8 mouse cellular contexts compared by ENCODE assay signal in the genomic region with DNA sequence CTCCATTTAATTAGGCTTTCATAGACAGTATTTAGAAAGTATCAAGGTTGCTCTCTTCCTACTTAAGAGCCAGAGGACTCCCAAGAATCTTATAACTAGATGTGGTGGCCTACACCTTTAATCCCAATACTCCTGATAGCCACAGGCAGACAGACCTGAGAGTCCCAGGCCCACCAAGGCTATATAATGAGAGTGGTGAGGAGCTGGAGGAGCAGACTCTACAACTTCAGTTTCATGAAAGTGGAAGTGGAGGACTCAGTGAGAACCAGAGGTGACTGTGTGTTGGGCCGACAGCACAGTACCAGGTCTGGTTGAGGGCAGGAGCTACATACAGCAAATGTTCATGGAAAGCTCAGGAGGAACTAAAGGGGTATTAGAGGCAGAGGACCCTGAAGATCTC. TPM values are rescaled to one million over a fixed set of nuclear protein-coding genes. Genes with fewer than 3 reads are reported as not detected.
DNase-seq lines count a peak whose midpoint lies in the region; ATAC-seq lines count a peak whose summit lies in the region.

No protein-coding gene starts in this region.

- ATAC-seq in embryonic facial prominence, embryonic 11.5 days (replicated peaks; ENCODE audit: insufficient number of reproducible peaks, low FRiP score, low TSS enrichment, low read depth), result peak; percentile 11; the same call in 1 of the 2 replicates
- ATAC-seq in hindbrain, embryonic 14.5 days (ENCODE audit: low FRiP score), result 0 out of 2 replicates have a peak, but pooled peaks have one; percentile 2
- peak; percentile 46 for ATAC-seq in midbrain, embryonic 15.5 days (replicated peaks)
- no peak for ATAC-seq in megakaryocyte progenitor cell, adult 5-6 weeks (replicated peaks; ENCODE audit: poor library complexity)

- H3K9me3 ChIP-seq in embryonic facial prominence, embryonic 11.5 days (replicated peaks; ENCODE audit: control insufficient read depth, low read length), result no peaks in the 10 kb centered on the region
- H3K9me3 ChIP-seq in hindbrain, embryonic 14.5 days (ENCODE audit: control insufficient read depth, low read length), result no peaks in the 10 kb centered on the region
- H3K9me3 ChIP-seq in midbrain, embryonic 15.5 days, result no peaks in the 10 kb centered on the region

- H3K27me3 ChIP-seq in embryonic facial prominence, embryonic 11.5 days (ENCODE audit: control insufficient read depth, insufficient read depth, low read length), result no peaks in the 10 kb centered on the region
- H3K27me3 ChIP-seq in hindbrain, embryonic 14.5 days (ENCODE audit: control insufficient read depth, insufficient read depth, low read length), result no peaks in the 10 kb centered on the region
- no peaks in the 10 kb centered on the region for H3K27me3 ChIP-seq in midbrain, embryonic 15.5 days (replicated peaks)

- peak overlapping the region; percentile 84 for H3K4me3 ChIP-seq in embryonic facial prominence, embryonic 11.5 days (ENCODE audit: low read depth, low read length)
- H3K4me3 ChIP-seq in hindbrain, embryonic 14.5 days (replicated peaks; ENCODE audit: low read length), result peak overlapping the region; percentile 79
- H3K4me3 ChIP-seq in midbrain, embryonic 15.5 days, result peak overlapping the region; percentile 83

- no peaks in the 10 kb centered on the region for H3K4me1 ChIP-seq in embryonic facial prominence, embryonic 11.5 days (ENCODE audit: control insufficient read depth, insufficient read depth, low read length)
- H3K4me1 ChIP-seq in hindbrain, embryonic 14.5 days (replicated peaks; ENCODE audit: control insufficient read depth, insufficient read depth, low read length), result peaks cover 16% of the 10 kb centered on the region
- H3K4me1 ChIP-seq in midbrain, embryonic 15.5 days, result peaks cover 25% of the 10 kb centered on the region

- DNase-seq in kidney, adult 9 months, result peak; percentile 16
- DNase-seq in kidney, postnatal 14 days, result no peak
- no peak for DNase-seq in embryonic facial prominence, embryonic 11.5 days (ENCODE audit: low spot score)
- DNase-seq in hindbrain, embryonic 14.5 days (ENCODE audit: low spot score), result no peak
- no peak for DNase-seq in adrenal gland, postnatal 25 days
- DNase-seq in adrenal gland, adult 2 months, result no peak

- WGBS in embryonic facial prominence, embryonic 11.5 days, result 91% methylated on average over 1 of the region's 1 CpGs
- WGBS in hindbrain, embryonic 14.5 days, result 96% methylated on average over 1 of the region's 1 CpGs
- 97% methylated on average over 1 of the region's 1 CpGs for WGBS in midbrain, embryonic 15.5 days

- H3K36me3 ChIP-seq in embryonic facial prominence, embryonic 11.5 days (replicated peaks; ENCODE audit: control insufficient read depth, insufficient read depth, low read depth, low read length), result no peaks in the 10 kb centered on the region
- peaks cover 22% of the 10 kb centered on the region for H3K36me3 ChIP-seq in hindbrain, embryonic 14.5 days (replicated peaks; ENCODE audit: control insufficient read depth, insufficient read depth)
- peaks cover 6% of the 10 kb centered on the region; the same call in 1 of the 2 replicates for H3K36me3 ChIP-seq in midbrain, embryonic 15.5 days (replicated peaks)

- no peak overlapping the region for H3K27ac ChIP-seq in embryonic facial prominence, embryonic 11.5 days (replicated peaks; ENCODE audit: low read depth, low read length)
- H3K27ac ChIP-seq in hindbrain, embryonic 14.5 days, result peak overlapping the region; percentile 55; the same call in 1 of the 2 replicates
- peak overlapping the region; percentile 70; the same call in 1 of the 2 replicates for H3K27ac ChIP-seq in midbrain, embryonic 15.5 days

- H3K4me2 ChIP-seq in embryonic facial prominence, embryonic 11.5 days (ENCODE audit: low read depth, low read length), result no peak overlapping the region
- peak overlapping the region; percentile 51 for H3K4me2 ChIP-seq in hindbrain, embryonic 14.5 days (replicated peaks)
- peak overlapping the region; percentile 51 for H3K4me2 ChIP-seq in midbrain, embryonic 15.5 days

- no peak overlapping the region for H3K9ac ChIP-seq in embryonic facial prominence, embryonic 11.5 days (replicated peaks; ENCODE audit: low read length)
- peak overlapping the region; percentile 45 for H3K9ac ChIP-seq in hindbrain, embryonic 14.5 days
- peak overlapping the region; percentile 33; the same call in 1 of the 2 replicates for H3K9ac ChIP-seq in midbrain, embryonic 15.5 days

RNA-seq across cellular contexts. Expression of a gene that starts 0.5 kb away (rescaled TPM):
- polyA plus RNA-seq in embryonic facial prominence, embryonic 11.5 days (2014; fragmentation: Nextera tagmentation; extraction: Ambion mirVana), result 62.1 and 67.0 TPM in 2 replicates
- polyA plus RNA-seq in hindbrain, embryonic 14.5 days (2014; fragmentation: Nextera tagmentation; extraction: Ambion mirVana), result 118 and 121 TPM in 2 replicates
- 117 TPM in 2 replicates for polyA plus RNA-seq in midbrain, embryonic 15.5 days (2015; fragmentation: Nextera tagmentation; extraction: Ambion mirVana)
- total RNA-seq in adrenal gland, postnatal 25 days (2021), result 56.7 and 57.2 TPM in 2 replicates
- total RNA-seq in adrenal gland, adult 2 months (2021), result 10 to 100 TPM; 49.4 to 73.9 TPM
- polyA plus RNA-seq in adrenal gland, adult 2 months (2012; rRNA removed), result 1.9 and 4.3 TPM in 2 replicates
- total RNA-seq in megakaryocyte progenitor cell, adult 5-6 weeks (2015), result 34.2 and 39.6 TPM in 2 replicates
- 35.8 and 40.7 TPM in 2 replicates for total RNA-seq in megakaryocyte progenitor cell, adult 5-6 weeks (2017)

Comparison
In these comparisons a context has a peak if more than half of its experiments do, and no peak if none do; other contexts are left out.
1. RNA of a gene that starts 0.5 kb away (polyA plus RNA-seq): 118 to 121 TPM in hindbrain, embryonic 14.5 days, 117 TPM in midbrain, embryonic 15.5 days and 62.1 to 67.0 TPM in embryonic facial prominence, embryonic 11.5 days; 1.9 to 4.3 TPM in adrenal gland, adult 2 months; every median in the first group is over 10 times any median in the second.
2. Peak in every context shown above with its lines, with median percentiles within 50 percentile points of each other: H3K4me3 ChIP-seq.